Mouse (Mus musculus) kidney, adult 2 months (tissue): Measurements from ENCODE around the gene Atf7ip.

Experiments
- CTCF ChIP-seq: fragments of 200-500 bp; conservative IDR thresholded peaks from 2 replicates; pipeline ENCODE4 v1.5.1; 2011; ENCODE audit warnings: low read depth, mild to moderate bottlenecking, control low read depth, low read length, moderate library complexity, mixed read lengths; ENCODE audit not compliant: insufficient read depth, insufficient read length
- POLR2A ChIP-seq: fragments of 200-500 bp; IDR thresholded peaks from one replicate; pipeline ENCODE4 v1.6.1; 2011; ENCODE audit warnings: low read depth, low read length, control low read depth

DNA sequence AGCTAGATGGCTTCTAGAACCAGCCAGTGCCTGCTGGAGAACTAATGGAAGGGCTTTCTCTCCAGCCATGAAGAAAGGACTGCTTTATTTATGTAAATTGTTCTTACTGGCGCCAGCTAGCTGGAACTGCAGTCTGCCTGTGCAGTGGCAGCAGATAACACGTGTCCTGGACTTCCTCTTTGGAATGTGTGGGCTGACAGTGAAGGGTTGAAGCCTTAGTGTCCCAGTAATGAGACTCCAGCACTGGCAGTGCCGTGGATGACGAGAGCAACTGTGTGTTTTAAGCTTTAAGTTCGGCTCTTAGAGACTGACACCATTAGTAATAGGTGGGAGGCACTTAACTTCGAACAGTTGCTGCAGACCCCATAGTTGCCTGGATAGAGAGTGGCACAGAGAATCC lies 37.2 kb downstream of the Atf7ip start:
- TF ChIP-seq CTCF: no peak
- no peak for TF ChIP-seq POLR2A
